Mouse (Mus musculus): ENCODE results near the gene Barhl2.

DNA sequence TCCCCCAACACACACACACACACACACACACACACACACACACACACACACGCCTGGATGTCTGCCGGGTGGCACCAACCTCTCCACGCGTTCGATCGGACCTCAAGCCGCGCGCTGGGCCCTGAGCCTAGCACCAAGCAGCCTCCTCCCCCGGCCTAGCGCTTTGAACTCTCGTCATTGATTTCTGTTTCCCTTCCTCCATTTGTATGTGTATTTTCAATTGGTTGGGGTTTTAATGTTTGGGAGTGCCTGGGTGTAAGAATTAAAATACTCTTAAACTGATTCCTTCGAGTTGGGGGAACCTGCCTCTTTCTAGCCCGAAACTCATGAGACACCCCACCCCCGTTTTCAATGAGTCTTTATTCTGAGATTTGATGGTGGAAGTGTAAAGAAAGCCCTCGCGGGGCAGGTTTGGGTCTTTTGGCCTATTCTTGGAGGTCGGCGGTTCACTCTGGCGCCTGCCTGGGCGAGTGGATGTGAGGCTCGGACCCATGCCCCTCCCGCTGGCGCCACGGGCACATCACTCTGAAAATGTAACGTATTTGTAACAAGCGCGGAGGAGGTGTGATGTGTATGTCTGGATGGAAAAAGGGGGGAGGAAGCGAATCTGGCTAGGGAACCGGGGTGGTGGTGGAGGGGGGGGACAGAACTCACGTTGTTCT lies 7.3 kb upstream of the Barhl2 start:
- TF ChIP-seq CTCF (conservative IDR thresholded peaks at IDR 0.05; ENCODE audit: insufficient read depth, insufficient read length, low read depth, low read length) (no peak), POLR2A (IDR thresholded peaks at IDR 0.05; ENCODE audit: low read depth, low read length) (no peak)

Measured in kidney, adult 2 months (tissue).